Mouse (Mus musculus) G1E (cell line): Measurements from ENCODE around the gene Carns1.

Source experiments
- CTCF ChIP-seq: IDR thresholded peaks from 2 replicates; pipeline ENCODE4 v1.5.1; 2012; ENCODE audit warnings: low read depth, low read length, inconsistent platforms, mixed read lengths
- GATA2 ChIP-seq: IDR thresholded peaks from 2 replicates; pipeline ENCODE4 v1.6.1; 2012; ENCODE audit warnings: low read depth, low read length, inconsistent platforms, borderline replicate concordance
- TAL1 ChIP-seq: conservative IDR thresholded peaks from 2 replicates; pipeline ENCODE4 v1.6.1; 2012; ENCODE audit warnings: low read depth, low read length, inconsistent platforms, mixed read lengths

- no peak for TF ChIP-seq CTCF
- TF ChIP-seq GATA2 = no peak
- TF ChIP-seq TAL1 = no peak
These were observed 17.9 kb upstream of the Carns1 start for GRCm38 (mm10) chr19:4193129-4193528.
